Mouse (Mus musculus): Measurements from ENCODE around the gene Tmco4. TPM values are rescaled to one million over a fixed set of nuclear protein-coding genes. Genes with fewer than 3 reads are reported as not detected.
A peak's percentile ranks its signal among the peaks of the same experiment; 100 is the strongest.

The Tmco4 gene
- polyA plus RNA-seq, 1 experiment, result 3.2 TPM

- H3K9me3 ChIP-seq, result peaks cover 14% of the 10 kb centered on the region
- H3K27me3 ChIP-seq (replicated peaks), result peaks cover 99% of the 10 kb centered on the region
- H3K4me1 ChIP-seq, result peaks cover 35% of the 10 kb centered on the region
- TF ChIP-seq GATA1 (IDR thresholded peaks at IDR 0.05; ENCODE audit: borderline replicate concordance, low read length) (no peak), FLI1 (IDR thresholded peaks at IDR 0.05; ENCODE audit: low read length) (no peak)
- no peaks in the 10 kb centered on the region for H3K36me3 ChIP-seq (replicated peaks; ENCODE audit: low read length)
- peak overlapping the region; percentile 86 for H3K4me3 ChIP-seq (replicated peaks)
Measured at GRCm38 (mm10) chr4:139091478-139092355, 119.0 kb downstream of the Tmco4 start.

- peaks cover 90% of the 10 kb centered on the region for H3K27me3 ChIP-seq (replicated peaks)
- peak within 1 kb of the TSS; percentile 86 for H3K4me3 ChIP-seq (replicated peaks)
- peaks cover 14% of the 10 kb centered on the region for H3K9me3 ChIP-seq
- no peaks in the 10 kb centered on the region for H3K36me3 ChIP-seq (replicated peaks; ENCODE audit: low read length)
- peaks cover 26% of the 10 kb centered on the region for H3K4me1 ChIP-seq
- TF ChIP-seq GATA1 (IDR thresholded peaks at IDR 0.05; ENCODE audit: borderline replicate concordance, low read length) (no peak), FLI1 (IDR thresholded peaks at IDR 0.05; ENCODE audit: low read length) (no peak)
Measured at GRCm38 (mm10) chr4:139092356-139093195, 119.9 kb downstream of the Tmco4 start, which contains the start of gene Nbl1. Gene Nbl1 (minus strand): TSS chr4:139092993.

- peaks cover 26% of the 10 kb centered on the region for H3K4me1 ChIP-seq
- H3K9me3 ChIP-seq, result peaks cover 14% of the 10 kb centered on the region
- no peaks in the 10 kb centered on the region for H3K36me3 ChIP-seq (replicated peaks; ENCODE audit: low read length)
- TF ChIP-seq FLI1 (IDR thresholded peaks at IDR 0.05; ENCODE audit: low read length) (no peak), GATA1 (IDR thresholded peaks at IDR 0.05; ENCODE audit: borderline replicate concordance, low read length) (no peak)
- peaks cover 84% of the 10 kb centered on the region for H3K27me3 ChIP-seq (replicated peaks)
- H3K4me3 ChIP-seq (replicated peaks), result peak overlapping the region; percentile 86
Measured at GRCm38 (mm10) chr4:139093196-139093530, 120.5 kb downstream of the Tmco4 start.

DNA sequence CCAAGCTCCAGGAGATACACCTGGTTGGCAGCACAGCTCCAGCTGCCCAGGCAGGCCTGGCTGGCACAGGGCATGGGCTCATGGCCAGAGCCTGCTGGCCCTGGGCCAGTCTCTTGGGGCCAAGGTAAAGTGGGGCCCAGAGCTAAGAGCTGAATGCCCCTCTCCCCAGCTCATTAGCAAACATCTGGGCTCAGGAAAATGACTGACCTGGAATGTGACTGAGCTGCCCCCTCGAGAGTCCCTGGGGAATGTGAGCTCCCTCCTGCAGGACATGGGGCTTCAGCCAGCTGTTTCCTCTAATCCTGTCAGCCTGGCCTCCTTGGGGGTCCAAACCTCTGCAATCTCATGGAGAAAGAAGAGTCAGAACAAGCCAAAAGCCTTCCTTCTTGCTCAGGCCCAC lies 122.7 kb downstream of the Tmco4 start:
- Histone ChIP-seq H3K9me3 (peaks cover 14% of the 10 kb centered on the region), H3K27me3 (replicated peaks) (peaks cover 65% of the 10 kb centered on the region), H3K4me1 (peaks cover 22% of the 10 kb centered on the region), H3K4me3 (replicated peaks) (no peak overlapping the region), H3K36me3 (replicated peaks; ENCODE audit: low read length) (no peaks in the 10 kb centered on the region)
- TF ChIP-seq GATA1 (IDR thresholded peaks at IDR 0.05; ENCODE audit: borderline replicate concordance, low read length), result no peak

DNA sequence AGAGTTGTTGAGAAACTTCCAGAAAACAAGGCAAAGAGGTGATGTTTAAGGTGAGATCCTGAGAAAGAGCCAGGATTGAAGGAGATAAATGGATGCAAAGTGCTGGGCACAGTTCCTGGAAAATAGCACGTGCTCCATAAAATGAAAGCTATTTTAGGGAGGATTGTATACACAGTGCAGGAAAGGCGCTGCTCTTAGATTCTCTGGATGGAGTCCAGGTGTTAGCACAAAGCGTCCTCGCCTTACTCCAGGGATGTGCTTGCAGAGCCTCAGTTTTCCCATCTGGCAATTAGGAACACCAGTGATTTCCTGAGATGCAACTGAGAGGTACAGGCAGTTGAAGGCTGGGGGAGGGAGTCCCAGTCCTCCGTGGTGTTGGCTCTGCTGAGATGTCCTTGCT lies 123.5 kb downstream of the Tmco4 start:
- TF ChIP-seq FLI1 (IDR thresholded peaks at IDR 0.05; ENCODE audit: low read length) (no peak), GATA1 (IDR thresholded peaks at IDR 0.05; ENCODE audit: borderline replicate concordance, low read length) (no peak)
- Histone ChIP-seq H3K4me3 (replicated peaks) (no peak overlapping the region), H3K4me1 (peaks cover 16% of the 10 kb centered on the region), H3K36me3 (replicated peaks; ENCODE audit: low read length) (peaks cover 2% of the 10 kb centered on the region), H3K27me3 (replicated peaks) (peaks cover 57% of the 10 kb centered on the region), H3K9me3 (peaks cover 14% of the 10 kb centered on the region)

- TF ChIP-seq GATA1 (IDR thresholded peaks at IDR 0.05; ENCODE audit: borderline replicate concordance, low read length), result no peak
- no peak for TF ChIP-seq FLI1 (IDR thresholded peaks at IDR 0.05; ENCODE audit: low read length)
- Histone ChIP-seq H3K9me3 (peaks cover 4% of the 10 kb centered on the region), H3K36me3 (replicated peaks; ENCODE audit: low read length) (peaks cover 43% of the 10 kb centered on the region), H3K4me1 (peaks cover 18% of the 10 kb centered on the region), H3K4me3 (replicated peaks) (no peak overlapping the region), H3K27me3 (replicated peaks) (peaks cover 15% of the 10 kb centered on the region)
Measured at GRCm38 (mm10) chr4:139100326-139100725, 127.6 kb downstream of the Tmco4 start.

DNA sequence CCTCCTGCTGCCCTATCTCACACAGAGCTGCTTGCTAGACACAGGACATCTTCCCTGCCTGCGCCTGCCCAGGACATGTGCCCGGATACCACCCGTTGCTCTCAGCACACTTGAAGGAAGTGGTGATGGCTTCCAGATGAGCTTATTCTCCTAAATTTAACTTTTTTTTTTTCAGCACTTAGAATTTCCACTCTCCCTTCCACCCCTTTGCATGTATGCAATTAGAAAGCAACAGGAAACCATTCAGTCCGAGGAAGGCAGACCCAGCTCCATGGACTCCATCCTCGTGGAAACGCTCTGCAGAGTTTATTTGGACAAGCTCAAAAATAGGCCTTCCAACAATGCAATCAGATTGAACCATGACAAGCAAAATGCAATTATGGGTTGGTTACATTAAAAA lies 128.9 kb downstream of the Tmco4 start:
- H3K9me3 ChIP-seq, result no peaks in the 10 kb centered on the region
- H3K27me3 ChIP-seq (replicated peaks), result peaks cover 3% of the 10 kb centered on the region
- H3K4me1 ChIP-seq, result peaks cover 27% of the 10 kb centered on the region
- H3K36me3 ChIP-seq (replicated peaks; ENCODE audit: low read length), result peaks cover 54% of the 10 kb centered on the region
- no peak overlapping the region for H3K4me3 ChIP-seq (replicated peaks)
- TF ChIP-seq FLI1 (IDR thresholded peaks at IDR 0.05; ENCODE audit: low read length) (no peak), GATA1 (IDR thresholded peaks at IDR 0.05; ENCODE audit: borderline replicate concordance, low read length) (no peak)

DNA sequence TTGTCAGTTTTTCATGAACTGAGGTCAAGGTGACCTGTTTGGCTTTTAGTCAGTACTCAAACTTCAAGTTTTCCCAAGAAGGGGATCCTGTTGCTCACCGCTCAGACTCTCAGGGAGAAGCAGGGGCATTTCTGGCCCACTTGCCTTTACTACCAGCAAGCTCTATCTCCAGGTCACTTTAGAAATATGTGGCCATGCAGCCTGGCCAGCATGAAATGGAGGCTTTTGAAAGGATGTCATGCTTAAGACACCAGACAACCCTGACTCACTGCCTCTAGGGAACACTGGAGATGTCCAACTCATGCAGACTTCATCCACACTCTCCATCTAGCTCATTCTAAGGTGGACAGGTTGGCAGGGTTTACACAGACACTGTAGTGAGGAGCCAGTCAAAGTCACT lies 132.8 kb downstream of the Tmco4 start:
- Histone ChIP-seq H3K27me3 (replicated peaks) (no peaks in the 10 kb centered on the region), H3K4me3 (replicated peaks) (no peak overlapping the region), H3K9me3 (no peaks in the 10 kb centered on the region), H3K4me1 (peaks cover 55% of the 10 kb centered on the region), H3K36me3 (replicated peaks; ENCODE audit: low read length) (peaks cover 78% of the 10 kb centered on the region)
- TF ChIP-seq GATA1 (IDR thresholded peaks at IDR 0.05; ENCODE audit: borderline replicate concordance, low read length) (no peak), FLI1 (IDR thresholded peaks at IDR 0.05; ENCODE audit: low read length) (no peak)

Other genes starting within 250 kb of the Tmco4 start
- not detected in 2 replicates for gene Pla2g2c, start 248.1 kb upstream of the Tmco4 start, polyA plus RNA-seq (2012; ENCODE audit: insufficient read depth, low replicate concordance)
- gene Ubxn10, start 235.7 kb upstream of the Tmco4 start, polyA plus RNA-seq (2012; ENCODE audit: insufficient read depth, low replicate concordance), result 0.04 TPM in 1 of 2 replicates, not detected in the other
- not detected in 2 replicates for gene Pla2g2f, start 215.3 kb upstream of the Tmco4 start, polyA plus RNA-seq (2012; ENCODE audit: insufficient read depth, low replicate concordance)
- gene Pla2g2d, start 197.2 kb upstream of the Tmco4 start, polyA plus RNA-seq (2012; ENCODE audit: insufficient read depth, low replicate concordance), result not detected in 2 replicates
- not detected in 2 replicates for gene Pla2g5, start 109.4 kb upstream of the Tmco4 start, polyA plus RNA-seq (2012; ENCODE audit: insufficient read depth, low replicate concordance)
- gene Gm13030, start 98.9 kb upstream of the Tmco4 start, polyA plus RNA-seq (2012; ENCODE audit: insufficient read depth, low replicate concordance), result not detected in 2 replicates
- 0.82 TPM in 1 of 2 replicates, not detected in the other for gene Pla2g2e, start 94.9 kb upstream of the Tmco4 start, polyA plus RNA-seq (2012; ENCODE audit: insufficient read depth, low replicate concordance)
- gene Otud3, start 58.9 kb upstream of the Tmco4 start, polyA plus RNA-seq (2012; ENCODE audit: insufficient read depth, low replicate concordance), result 1.4 and 1.7 TPM in 2 replicates
- not detected in 2 replicates for gene Rnf186, start 5.8 kb upstream of the Tmco4 start, polyA plus RNA-seq (2012; ENCODE audit: insufficient read depth, low replicate concordance)
- 3.9 TPM in 1 of 2 replicates, not detected in the other for gene Htr6, start 102.7 kb downstream of the Tmco4 start, polyA plus RNA-seq (2012; ENCODE audit: insufficient read depth, low replicate concordance)
- gene Nbl1, start 120.1 kb downstream of the Tmco4 start, polyA plus RNA-seq (2012; ENCODE audit: insufficient read depth, low replicate concordance), result 0.47 TPM in 1 of 2 replicates, not detected in the other
- 1.3 and 27.4 TPM in 2 replicates for gene Minos1, start 158.2 kb downstream of the Tmco4 start, polyA plus RNA-seq (2012; ENCODE audit: insufficient read depth, low replicate concordance)
- 104 and 238 TPM in 2 replicates for gene Capzb, start 220.0 kb downstream of the Tmco4 start, polyA plus RNA-seq (2012; ENCODE audit: insufficient read depth, low replicate concordance)